Mouse (Mus musculus) embryonic facial prominence, embryonic 15.5 days (tissue): ENCODE results near the gene Acpp. TPM values are rescaled to one million over a fixed set of nuclear protein-coding genes. Genes with fewer than 3 reads are reported as not detected.
A peak's percentile ranks its signal among the peaks of the same experiment; 100 is the strongest.
"Not testable (repeated sequence)": the region's sequence is repeated elsewhere in the genome, so short reads cannot be mapped to it uniquely, and the experiment has no call there.

ENCODE experiments used
- ATAC-seq: fragments of 200-750 bp; cut with Nextera tagmentation; 2 replicates; pipeline ENCODE4 v1.8.0; 2017; ENCODE audit warnings: low read depth, moderate TSS enrichment; ENCODE audit not compliant: insufficient number of reproducible peaks, low FRiP score, low TSS enrichment
- H3K27ac ChIP-seq: fragments of 300-500 bp; sonication (generic); replicated peaks from 2 replicates; pipeline ENCODE4 v1.5.1; 2015; ENCODE audit warnings: mild to moderate bottlenecking, inconsistent platforms
- H3K27me3 ChIP-seq: fragments of 300-500 bp; sonication (generic); 2 replicates; pipeline ENCODE4 v1.6.1; 2015; ENCODE audit warnings: inconsistent platforms
- H3K36me3 ChIP-seq: fragments of 300-500 bp; sonication (generic); 2 replicates; pipeline ENCODE4 v1.6.1; 2015; ENCODE audit warnings: mild to moderate bottlenecking, inconsistent platforms
- H3K4me1 ChIP-seq: fragments of 300-500 bp; sonication (generic); 2 replicates; pipeline ENCODE4 v1.6.1; 2015; ENCODE audit warnings: inconsistent platforms
- H3K4me2 ChIP-seq: fragments of 300-500 bp; sonication (generic); replicated peaks from 2 replicates; pipeline ENCODE4 v1.6.1; 2015; ENCODE audit warnings: mild to moderate bottlenecking, inconsistent platforms
- H3K4me3 ChIP-seq: fragments of 300-500 bp; sonication (generic); replicated peaks from 2 replicates; pipeline ENCODE4 v1.5.1; 2015; ENCODE audit warnings: mild to moderate bottlenecking, inconsistent platforms
- H3K9ac ChIP-seq: fragments of 300-500 bp; sonication (generic); 2 replicates; pipeline ENCODE4 v1.6.1; 2015; ENCODE audit warnings: inconsistent platforms
- H3K9me3 ChIP-seq: fragments of 300-500 bp; sonication (generic); replicated peaks from 2 replicates; pipeline ENCODE4 v1.6.1; 2016; ENCODE audit warnings: inconsistent platforms
- WGBS: fragments of 180-500 bp; shearing (Covaris S2); methylation state at CpG from one replicate; pipeline ENCODE4 v1.1.7; 2015; 5-methylcytosine and 5-hydroxymethylcytosine counted together
- polyA plus RNA-seq: library from polyadenylated mRNA; unstranded; fragments of >200 nt; fragmentation: Nextera tagmentation; extraction: Ambion mirVana; gene quantifications from 2 replicates; pipeline ENCODE4 v1.2.1, GENCODE M21; 2015

Gene Acpp
- 4.1 and 4.3 TPM in 2 replicates for polyA plus RNA-seq

GRCm38 (mm10) chr9:104337183-104337931, at the start of gene Acpp:
Gene Acpp (minus strand): TSS chr9:104337748.
- ATAC-seq, result 0 out of 2 replicates have a peak, but pooled peaks have one; percentile 19
- peak within 1 kb of the TSS; percentile 39 for H3K4me3 ChIP-seq
- no peaks in the 10 kb centered on the region for H3K27me3 ChIP-seq
- H3K9ac ChIP-seq, result no peak within 1 kb of the TSS
- H3K36me3 ChIP-seq, result no peaks in the 10 kb centered on the region
- no peaks in the 10 kb centered on the region for H3K9me3 ChIP-seq
- WGBS, result 14% methylated on average over 18 of the region's 18 CpGs
- H3K4me1 ChIP-seq, result peaks cover 12% of the 10 kb centered on the region
- H3K27ac ChIP-seq, result peak within 1 kb of the TSS; percentile 80
- peak within 1 kb of the TSS; percentile 55 for H3K4me2 ChIP-seq

GRCm38 (mm10) chr9:104382571-104383170, 45.1 kb upstream of the Acpp start:
- H3K27ac ChIP-seq, result 0 out of 2 replicates have a peak overlapping the region, but pooled peaks have one; percentile 51
- H3K4me3 ChIP-seq, result no peak overlapping the region
- H3K4me2 ChIP-seq, result no peak overlapping the region
- H3K36me3 ChIP-seq, result no peaks in the 10 kb centered on the region
- no peaks in the 10 kb centered on the region for H3K9me3 ChIP-seq
- ATAC-seq, result no peak; the same call in 1 of the 2 replicates
- H3K27me3 ChIP-seq, result no peaks in the 10 kb centered on the region
- WGBS, result 66% methylated on average over 6 of the region's 6 CpGs
- H3K9ac ChIP-seq, result no peak overlapping the region
- H3K4me1 ChIP-seq, result no peaks in the 10 kb centered on the region

GRCm38 (mm10) chr9:104379532-104380162, 42.1 kb upstream of the Acpp start:
- 61% methylated on average over 9 of the region's 9 CpGs for WGBS
- Histone ChIP-seq H3K36me3 (no peaks in the 10 kb centered on the region), H3K4me3 (no peak overlapping the region), H3K27ac (no peak overlapping the region), H3K9me3 (no peaks in the 10 kb centered on the region), H3K4me1 (no peaks in the 10 kb centered on the region), H3K9ac (no peak overlapping the region), H3K4me2 (no peak overlapping the region), H3K27me3 (no peaks in the 10 kb centered on the region)
- ATAC-seq, result no peak

- WGBS, result 40% methylated on average over 3 of the region's 3 CpGs
- no peak for ATAC-seq
These were observed 38.0 kb upstream of the Acpp start for GRCm38 (mm10) chr9:104375573-104375972.

GRCm38 (mm10) chr9:104373253-104373652, 35.7 kb upstream of the Acpp start:
- H3K9ac ChIP-seq, result no peak overlapping the region
- no peak overlapping the region for H3K4me2 ChIP-seq
- no peak overlapping the region for H3K4me3 ChIP-seq
- H3K4me1 ChIP-seq, result no peaks in the 10 kb centered on the region
- no peak overlapping the region for H3K27ac ChIP-seq
- H3K27me3 ChIP-seq, result no peaks in the 10 kb centered on the region
- H3K36me3 ChIP-seq, result no peaks in the 10 kb centered on the region
- ATAC-seq, result no peak
- WGBS, result 21% methylated on average over 6 of the region's 6 CpGs
- no peaks in the 10 kb centered on the region for H3K9me3 ChIP-seq

More at GRCm38 (mm10) chr9:104375573-104375972, 38.0 kb upstream of the Acpp start:
- H3K4me1 ChIP-seq, result no peaks in the 10 kb centered on the region
- no peaks in the 10 kb centered on the region for H3K9me3 ChIP-seq
- no peaks in the 10 kb centered on the region for H3K36me3 ChIP-seq
- H3K27ac ChIP-seq, result no peak overlapping the region
- H3K4me3 ChIP-seq, result no peak overlapping the region
- H3K4me2 ChIP-seq, result no peak overlapping the region
- no peaks in the 10 kb centered on the region for H3K27me3 ChIP-seq
- no peak overlapping the region for H3K9ac ChIP-seq

GRCm38 (mm10) chr9:104366983-104367382, 29.4 kb upstream of the Acpp start:
- 67% methylated on average over 2 of the region's 2 CpGs for WGBS
- no peak overlapping the region for H3K27ac ChIP-seq
- H3K9me3 ChIP-seq, result no peaks in the 10 kb centered on the region
- H3K4me2 ChIP-seq, result no peak overlapping the region
- no peaks in the 10 kb centered on the region for H3K36me3 ChIP-seq
- no peaks in the 10 kb centered on the region for H3K4me1 ChIP-seq
- ATAC-seq, result no peak
- H3K27me3 ChIP-seq, result no peaks in the 10 kb centered on the region
- no peak overlapping the region for H3K4me3 ChIP-seq
- H3K9ac ChIP-seq, result no peak overlapping the region

- not testable (repeated sequence) for H3K4me1 ChIP-seq
- 71% methylated on average over 1 of the region's 1 CpGs for WGBS
These were observed 24.4 kb upstream of the Acpp start for GRCm38 (mm10) chr9:104361951-104362350.

GRCm38 (mm10) chr9:104361073-104361891, 23.7 kb upstream of the Acpp start:
- Histone ChIP-seq H3K9me3 (no peaks in the 10 kb centered on the region), H3K4me2 (no peak overlapping the region), H3K4me3 (no peak overlapping the region), H3K36me3 (no peaks in the 10 kb centered on the region), H3K27ac (peak overlapping the region; percentile 28; the same call in 1 of the 2 replicates), H3K27me3 (no peaks in the 10 kb centered on the region), H3K9ac (no peak overlapping the region), H3K4me1 (no peaks in the 10 kb centered on the region)
- WGBS, result 57% methylated on average over 17 of the region's 17 CpGs
- no peak for ATAC-seq

More at GRCm38 (mm10) chr9:104361951-104362350, 24.4 kb upstream of the Acpp start:
- not testable (repeated sequence) for ATAC-seq, H3K36me3 ChIP-seq, H3K4me3 ChIP-seq, H3K27me3 ChIP-seq, H3K9me3 ChIP-seq, H3K9ac ChIP-seq, H3K4me2 ChIP-seq
- H3K27ac ChIP-seq, result peak overlapping the region; percentile 28; the same call in 1 of the 2 replicates

GRCm38 (mm10) chr9:104360389-104360788, 22.8 kb upstream of the Acpp start:
- Histone ChIP-seq H3K4me2 (no peak overlapping the region), H3K4me3 (no peak overlapping the region), H3K27me3 (no peaks in the 10 kb centered on the region), H3K27ac (no peak overlapping the region), H3K36me3 (no peaks in the 10 kb centered on the region), H3K9me3 (no peaks in the 10 kb centered on the region), H3K4me1 (no peaks in the 10 kb centered on the region), H3K9ac (no peak overlapping the region)
- WGBS, result 82% methylated on average over 4 of the region's 4 CpGs
- ATAC-seq, result no peak

GRCm38 (mm10) chr9:104355521-104356270, 18.1 kb upstream of the Acpp start:
- Histone ChIP-seq H3K27ac (no peak overlapping the region), H3K4me1 (no peaks in the 10 kb centered on the region), H3K4me2 (no peak overlapping the region), H3K27me3 (no peaks in the 10 kb centered on the region), H3K4me3 (no peak overlapping the region), H3K9me3 (no peaks in the 10 kb centered on the region), H3K9ac (no peak overlapping the region), H3K36me3 (no peaks in the 10 kb centered on the region)
- WGBS, result 64% methylated on average over 8 of the region's 8 CpGs
- no peak for ATAC-seq
